Mouse (Mus musculus) heart, embryonic 10.5 days (tissue): Measurements from ENCODE around the gene Melk. TPM values are rescaled to one million over a fixed set of nuclear protein-coding genes. Genes with fewer than 3 reads are reported as not detected.

ENCODE experiments used
- DNase-seq: peaks from one replicate; pipeline ENCODE4 v3.0.0-alpha.2; 2017; ENCODE audit warnings: low spot score
- H3K27ac ChIP-seq: fragments of 300-500 bp; sonication (generic); 2 replicates; pipeline ENCODE4 v1.5.1; 2016; ENCODE audit warnings: mild to moderate bottlenecking
- H3K27me3 ChIP-seq: fragments of 300-500 bp; sonication (generic); 2 replicates; pipeline ENCODE4 v1.6.1; 2016; ENCODE audit warnings: mild to moderate bottlenecking; ENCODE audit not compliant: poor library complexity, insufficient read depth, severe bottlenecking
- H3K36me3 ChIP-seq: fragments of 300-500 bp; sonication (generic); 2 replicates; pipeline ENCODE4 v1.6.1; 2016; ENCODE audit warnings: mild to moderate bottlenecking, moderate library complexity
- H3K4me1 ChIP-seq: fragments of 300-500 bp; sonication (generic); 2 replicates; pipeline ENCODE4 v1.6.1; 2016; ENCODE audit warnings: mild to moderate bottlenecking
- H3K4me3 ChIP-seq: fragments of 300-500 bp; sonication (generic); 2 replicates; pipeline ENCODE4 v1.5.1; 2016; ENCODE audit warnings: mild to moderate bottlenecking, moderate library complexity
- H3K9me3 ChIP-seq: fragments of 300-500 bp; sonication (generic); 2 replicates; pipeline ENCODE4 v1.6.1; 2016; ENCODE audit warnings: mild to moderate bottlenecking, moderate library complexity
- WGBS: fragments of 180-500 bp; shearing (Covaris S2); methylation state at CpG from one replicate; pipeline ENCODE4 v1.1.7; 2016; 5-methylcytosine and 5-hydroxymethylcytosine counted together
- polyA plus RNA-seq: library from polyadenylated mRNA; unstranded; fragments of >200 nt; fragmentation: Nextera tagmentation; extraction: Ambion mirVana; gene quantifications from 2 replicates; pipeline ENCODE4 v1.2.1, GENCODE M21; 2016

Gene Melk
- polyA plus RNA-seq, 1 experiment from 2014 or later: 43.2 TPM

GRCm38 (mm10) chr4:44392231-44393216 lies 91.8 kb downstream of the Melk start:
- WGBS: 71% methylated on average over 34 of the region's 37 CpGs
- Histone ChIP-seq H3K4me3 (no peak overlapping the region), H3K27me3 (peaks cover 5% of the 10 kb centered on the region; the same call in 1 of the 2 replicates), H3K36me3 (no peaks in the 10 kb centered on the region), H3K9me3 (no peaks in the 10 kb centered on the region), H3K4me1 (no peaks in the 10 kb centered on the region), H3K27ac (no peak overlapping the region)
- DNase-seq: no peak

GRCm38 (mm10) chr4:44402607-44403006 lies 101.9 kb downstream of the Melk start:
- Histone ChIP-seq H3K27me3 (no peaks in the 10 kb centered on the region), H3K27ac (no peak overlapping the region), H3K4me3 (no peak overlapping the region), H3K4me1 (no peaks in the 10 kb centered on the region), H3K9me3 (no peaks in the 10 kb centered on the region), H3K36me3 (no peaks in the 10 kb centered on the region)
- DNase-seq: no peak
- WGBS: 7% methylated on average over 5 of the region's 5 CpGs

GRCm38 (mm10) chr4:44404487-44404886 lies 103.8 kb downstream of the Melk start:
- 73% methylated on average over 5 of the region's 5 CpGs for WGBS
- no peak for DNase-seq
- no peak overlapping the region for H3K27ac ChIP-seq
- no peaks in the 10 kb centered on the region for H3K27me3 ChIP-seq
- no peaks in the 10 kb centered on the region for H3K9me3 ChIP-seq
- H3K4me3 ChIP-seq: no peak overlapping the region
- no peaks in the 10 kb centered on the region for H3K36me3 ChIP-seq
- H3K4me1 ChIP-seq: no peaks in the 10 kb centered on the region

Other genes starting within 250 kb of the Melk start
- 27.8 and 38.6 TPM in 2 replicates for gene Gne, start 216.7 kb upstream of the Melk start, polyA plus RNA-seq
- gene Rnf38, start 67.1 kb upstream of the Melk start, polyA plus RNA-seq: 23.4 and 24.7 TPM in 2 replicates